Mouse (Mus musculus) limb, embryonic 13.5 days (tissue): ENCODE measurements at regions not wholly inside any gene's neighbourhood (a gene's known extent, or its start where the extent isn't known, plus 50 kb on each side); places are given as distances from the start of the nearest gene placed in this dataset.

Experiments used
- ATAC-seq: fragments of 200-750 bp; cut with Nextera tagmentation; 2 replicates; pipeline ENCODE4 v1.8.0; 2017; ENCODE audit warnings: low read depth, moderate number of reproducible peaks, moderate TSS enrichment; ENCODE audit not compliant: low FRiP score
- H3K27ac ChIP-seq: fragments of 300-500 bp; sonication (generic); 2 replicates; pipeline ENCODE4 v1.5.1; 2015; ENCODE audit warnings: inconsistent platforms, mild to moderate bottlenecking, moderate library complexity
- H3K27me3 ChIP-seq: fragments of 300-500 bp; sonication (generic); 2 replicates; pipeline ENCODE4 v1.6.1; 2015; ENCODE audit warnings: mild to moderate bottlenecking, inconsistent platforms
- H3K36me3 ChIP-seq: fragments of 300-500 bp; sonication (generic); 2 replicates; pipeline ENCODE4 v1.6.1; 2015; ENCODE audit warnings: inconsistent platforms, mild to moderate bottlenecking, moderate library complexity
- H3K4me1 ChIP-seq: fragments of 300-500 bp; sonication (generic); 2 replicates; pipeline ENCODE4 v1.6.1; 2015; ENCODE audit warnings: inconsistent platforms
- H3K4me2 ChIP-seq: fragments of 300-500 bp; sonication (generic); replicated peaks from 2 replicates; pipeline ENCODE4 v1.6.1; 2015; ENCODE audit warnings: inconsistent platforms, mild to moderate bottlenecking, moderate library complexity
- H3K4me3 ChIP-seq: fragments of 300-500 bp; sonication (generic); 2 replicates; pipeline ENCODE4 v1.5.1; 2015; ENCODE audit warnings: moderate library complexity, mild to moderate bottlenecking, inconsistent platforms
- H3K9ac ChIP-seq: fragments of 300-500 bp; sonication (generic); 2 replicates; pipeline ENCODE4 v1.6.1; 2015; ENCODE audit warnings: mild to moderate bottlenecking, inconsistent platforms
- H3K9me3 ChIP-seq: fragments of 300-500 bp; sonication (generic); 2 replicates; pipeline ENCODE4 v1.6.1; 2016; ENCODE audit warnings: inconsistent platforms
- WGBS: fragments of 180-500 bp; shearing (Covaris S2); methylation state at CpG from one replicate; pipeline ENCODE4 v1.1.7; 2015; 5-methylcytosine and 5-hydroxymethylcytosine counted together

DNA sequence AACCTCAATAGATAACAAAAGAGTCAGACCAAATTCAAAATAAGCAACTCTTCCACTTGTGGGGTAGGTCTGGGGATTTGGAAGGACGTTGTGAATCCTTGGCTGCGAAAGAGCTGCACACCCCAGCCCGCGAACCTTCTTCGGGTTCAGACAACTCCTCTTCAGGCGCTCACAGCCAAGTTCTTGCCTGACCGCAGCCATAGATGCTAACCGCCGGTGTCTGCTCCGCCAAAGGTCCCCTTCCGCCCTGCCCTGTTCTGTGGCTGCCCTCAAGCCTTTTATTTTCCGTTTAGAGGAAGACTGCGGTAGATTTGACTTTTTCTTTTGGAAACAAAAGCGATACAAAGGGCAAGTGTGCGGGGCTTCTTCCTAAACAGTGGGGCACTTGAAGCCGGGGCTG is 68.6 kb upstream of the Hnrnpk start:
- H3K27ac ChIP-seq = no peak overlapping the region
- peaks cover 13% of the 10 kb centered on the region for H3K4me1 ChIP-seq
- no peaks in the 10 kb centered on the region for H3K36me3 ChIP-seq
- H3K27me3 ChIP-seq = peaks cover 38% of the 10 kb centered on the region
- peak overlapping the region; percentile 51 for H3K4me2 ChIP-seq
- no peaks in the 10 kb centered on the region for H3K9me3 ChIP-seq
- H3K4me3 ChIP-seq = peak overlapping the region; percentile 25
- WGBS = 13% methylated on average over 16 of the region's 16 CpGs
- ATAC-seq = no peak
- no peak overlapping the region for H3K9ac ChIP-seq

DNA sequence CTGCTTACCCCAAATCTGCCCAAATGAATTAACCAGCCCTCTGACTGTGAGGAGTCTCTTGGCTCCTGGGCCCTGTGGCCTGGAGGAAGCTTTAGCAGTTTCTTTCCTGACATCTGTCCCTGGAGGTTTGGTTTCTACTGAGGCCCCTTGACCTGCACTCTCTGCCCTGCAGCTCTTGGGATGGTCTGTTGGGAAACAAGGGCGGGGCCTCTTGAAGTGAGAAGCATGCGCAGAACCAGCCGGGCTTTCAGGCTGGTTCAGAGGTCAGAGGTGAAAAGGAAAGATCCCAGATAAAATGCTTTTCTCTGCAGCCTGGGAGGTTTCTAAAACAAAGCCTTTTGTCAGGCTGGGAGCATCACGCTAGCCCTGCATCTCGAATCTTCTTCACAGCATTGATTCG is 66.6 kb upstream of the Hnrnpk start:
- 28% methylated on average over 6 of the region's 6 CpGs for WGBS
- ATAC-seq = no peak
- no peak overlapping the region for H3K4me3 ChIP-seq
- no peak overlapping the region for H3K9ac ChIP-seq
- H3K4me2 ChIP-seq = no peak overlapping the region
- peaks cover 38% of the 10 kb centered on the region for H3K27me3 ChIP-seq
- no peak overlapping the region for H3K27ac ChIP-seq
- H3K4me1 ChIP-seq = peaks cover 13% of the 10 kb centered on the region
- no peaks in the 10 kb centered on the region for H3K9me3 ChIP-seq
- H3K36me3 ChIP-seq = no peaks in the 10 kb centered on the region

- Histone ChIP-seq H3K27me3 (peaks cover 26% of the 10 kb centered on the region), H3K9ac (no peak overlapping the region), H3K4me1 (peaks cover 13% of the 10 kb centered on the region), H3K27ac (no peak overlapping the region), H3K4me2 (no peak overlapping the region), H3K9me3 (no peaks in the 10 kb centered on the region), H3K4me3 (no peak overlapping the region), H3K36me3 (no peaks in the 10 kb centered on the region)
- ATAC-seq = no peak
- WGBS = 80% methylated on average over 10 of the region's 10 CpGs
Measured at GRCm38 (mm10) chr13:58467097-58467642, 64.0 kb upstream of the Hnrnpk start.

DNA sequence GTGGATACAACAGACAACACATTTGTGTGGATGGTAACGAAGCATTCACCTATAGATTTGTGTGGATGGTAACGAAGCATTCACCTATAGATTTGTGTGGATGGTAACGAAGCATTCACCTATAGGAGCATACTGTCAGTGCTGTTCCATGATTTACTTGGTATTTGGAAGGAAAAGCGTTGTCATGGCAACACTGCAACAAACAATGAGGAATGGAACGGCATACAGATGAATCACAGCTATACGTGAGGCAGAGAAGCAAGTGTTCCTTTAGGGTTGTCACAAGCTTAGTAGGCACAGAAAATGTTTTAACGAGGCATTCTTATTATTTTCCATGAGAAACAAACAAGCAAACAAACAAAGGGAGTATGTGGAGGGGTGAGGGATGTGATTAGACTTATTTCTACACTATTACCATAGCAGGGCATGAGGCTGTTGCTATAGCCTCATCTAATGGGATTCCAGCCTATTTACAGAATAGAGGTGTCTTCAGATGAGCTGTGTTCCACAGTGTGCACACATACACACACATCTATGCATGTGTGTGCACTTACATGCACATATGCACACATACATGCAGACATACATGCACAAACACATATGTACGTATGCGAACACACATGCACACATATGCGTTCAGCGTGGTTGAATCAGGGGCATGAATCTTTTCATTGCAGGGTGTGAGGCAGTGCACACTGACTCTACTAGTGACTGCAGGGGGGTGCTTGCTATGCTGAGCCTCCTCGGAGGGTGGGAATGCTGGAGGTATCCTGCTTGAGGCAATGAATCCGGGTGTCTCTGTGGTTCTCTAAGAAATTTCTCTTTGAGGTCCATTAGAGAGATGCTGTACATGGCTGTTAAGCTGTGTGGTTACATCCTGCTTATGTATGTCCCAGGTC is 62.3 kb upstream of the Hnrnpk start:
- no peaks in the 10 kb centered on the region for H3K9me3 ChIP-seq
- H3K4me1 ChIP-seq = peaks cover 5% of the 10 kb centered on the region; the same call in 1 of the 2 replicates
- H3K4me2 ChIP-seq = no peak overlapping the region
- no peak overlapping the region for H3K9ac ChIP-seq
- WGBS = 78% methylated on average over 13 of the region's 13 CpGs
- H3K27me3 ChIP-seq = peaks cover 10% of the 10 kb centered on the region
- H3K27ac ChIP-seq = no peak overlapping the region
- no peak overlapping the region for H3K4me3 ChIP-seq
- no peak for ATAC-seq
- H3K36me3 ChIP-seq = no peaks in the 10 kb centered on the region
